Mouse (Mus musculus): ENCODE data around the gene Iqsec1. TPM values are rescaled to one million over a fixed set of nuclear protein-coding genes. Genes with fewer than 3 reads are reported as not detected.
"Not testable (repeated sequence)": the region's sequence is repeated elsewhere in the genome, so short reads cannot be mapped to it uniquely, and the experiment has no call there.

Iqsec1 gene
- polyA plus RNA-seq, 1 experiment from 2014 or later: 33.4 TPM

- 72% methylated on average over 2 of the region's 2 CpGs for WGBS
- H3K9me3 ChIP-seq (ENCODE audit: control insufficient read depth, low read length); H3K4me2 ChIP-seq (ENCODE audit: low read depth, low read length); ATAC-seq (ENCODE audit: low read depth); H3K4me3 ChIP-seq (ENCODE audit: low read depth, low read length); H3K9ac ChIP-seq (replicated peaks; ENCODE audit: low read depth, low read length); H3K36me3 ChIP-seq (ENCODE audit: control insufficient read depth, insufficient read depth, low read length); H3K27me3 ChIP-seq (ENCODE audit: control insufficient read depth, insufficient read depth, low read length); H3K4me1 ChIP-seq (ENCODE audit: control insufficient read depth, insufficient read depth, low read length); H3K27ac ChIP-seq (ENCODE audit: low read depth, low read length): not testable (repeated sequence)
Observed at GRCm38 (mm10) chr6:90656344-90656850, 332.1 kb downstream of the Iqsec1 start.

- Histone ChIP-seq H3K27me3 (ENCODE audit: control insufficient read depth, insufficient read depth, low read length) (no peaks in the 10 kb centered on the region), H3K4me3 (ENCODE audit: low read depth, low read length) (no peak overlapping the region), H3K4me1 (ENCODE audit: control insufficient read depth, insufficient read depth, low read length) (no peaks in the 10 kb centered on the region), H3K4me2 (ENCODE audit: low read depth, low read length) (no peak overlapping the region), H3K36me3 (ENCODE audit: control insufficient read depth, insufficient read depth, low read length) (no peaks in the 10 kb centered on the region), H3K27ac (ENCODE audit: low read depth, low read length) (no peak overlapping the region), H3K9me3 (ENCODE audit: control insufficient read depth, low read length) (no peaks in the 10 kb centered on the region), H3K9ac (replicated peaks; ENCODE audit: low read depth, low read length) (no peak overlapping the region)
- 64% methylated on average over 2 of the region's 2 CpGs for WGBS
- no peak for ATAC-seq (ENCODE audit: low read depth)
Observed at GRCm38 (mm10) chr6:90653736-90654135, 334.7 kb downstream of the Iqsec1 start.

GRCm38 (mm10) chr6:90650634-90651033 is 337.9 kb downstream of the Iqsec1 start:
- no peaks in the 10 kb centered on the region for H3K9me3 ChIP-seq (ENCODE audit: control insufficient read depth, low read length)
- H3K9ac ChIP-seq (replicated peaks; ENCODE audit: low read depth, low read length): no peak overlapping the region
- 40% methylated on average over 1 of the region's 1 CpGs for WGBS
- no peaks in the 10 kb centered on the region for H3K4me1 ChIP-seq (ENCODE audit: control insufficient read depth, insufficient read depth, low read length)
- H3K27me3 ChIP-seq (ENCODE audit: control insufficient read depth, insufficient read depth, low read length): no peaks in the 10 kb centered on the region
- no peak for ATAC-seq (ENCODE audit: low read depth)
- no peaks in the 10 kb centered on the region for H3K36me3 ChIP-seq (ENCODE audit: control insufficient read depth, insufficient read depth, low read length)
- H3K4me3 ChIP-seq (ENCODE audit: low read depth, low read length): no peak overlapping the region
- H3K4me2 ChIP-seq (ENCODE audit: low read depth, low read length): no peak overlapping the region
- no peak overlapping the region for H3K27ac ChIP-seq (ENCODE audit: low read depth, low read length)

GRCm38 (mm10) chr6:90649279-90649678 is 339.2 kb downstream of the Iqsec1 start:
- Histone ChIP-seq H3K4me3 (ENCODE audit: low read depth, low read length) (no peak overlapping the region), H3K9ac (replicated peaks; ENCODE audit: low read depth, low read length) (no peak overlapping the region), H3K27me3 (ENCODE audit: control insufficient read depth, insufficient read depth, low read length) (no peaks in the 10 kb centered on the region), H3K4me2 (ENCODE audit: low read depth, low read length) (no peak overlapping the region), H3K4me1 (ENCODE audit: control insufficient read depth, insufficient read depth, low read length) (no peaks in the 10 kb centered on the region), H3K36me3 (ENCODE audit: control insufficient read depth, insufficient read depth, low read length) (no peaks in the 10 kb centered on the region), H3K27ac (ENCODE audit: low read depth, low read length) (no peak overlapping the region), H3K9me3 (ENCODE audit: control insufficient read depth, low read length) (no peaks in the 10 kb centered on the region)
- 67% methylated on average over 4 of the region's 4 CpGs for WGBS
- no peak for ATAC-seq (ENCODE audit: low read depth)

- Histone ChIP-seq H3K27ac (ENCODE audit: low read depth, low read length) (no peak overlapping the region), H3K36me3 (ENCODE audit: control insufficient read depth, insufficient read depth, low read length) (no peaks in the 10 kb centered on the region), H3K4me1 (ENCODE audit: control insufficient read depth, insufficient read depth, low read length) (no peaks in the 10 kb centered on the region), H3K9me3 (ENCODE audit: control insufficient read depth, low read length) (no peaks in the 10 kb centered on the region), H3K27me3 (ENCODE audit: control insufficient read depth, insufficient read depth, low read length) (no peaks in the 10 kb centered on the region), H3K9ac (replicated peaks; ENCODE audit: low read depth, low read length) (no peak overlapping the region), H3K4me3 (ENCODE audit: low read depth, low read length) (no peak overlapping the region), H3K4me2 (ENCODE audit: low read depth, low read length) (no peak overlapping the region)
- ATAC-seq (ENCODE audit: low read depth): no peak
- 93% methylated on average over 6 of the region's 6 CpGs for WGBS
Observed at GRCm38 (mm10) chr6:90648391-90648790, 340.1 kb downstream of the Iqsec1 start.

GRCm38 (mm10) chr6:90644965-90645364 is 343.5 kb downstream of the Iqsec1 start:
- H3K4me3 ChIP-seq (ENCODE audit: low read depth, low read length): no peak overlapping the region
- H3K9ac ChIP-seq (replicated peaks; ENCODE audit: low read depth, low read length): no peak overlapping the region
- no peak for ATAC-seq (ENCODE audit: low read depth)
- 73% methylated on average over 4 of the region's 4 CpGs for WGBS
- H3K27me3 ChIP-seq (ENCODE audit: control insufficient read depth, insufficient read depth, low read length): no peaks in the 10 kb centered on the region
- H3K4me1 ChIP-seq (ENCODE audit: control insufficient read depth, insufficient read depth, low read length): no peaks in the 10 kb centered on the region
- no peaks in the 10 kb centered on the region for H3K9me3 ChIP-seq (ENCODE audit: control insufficient read depth, low read length)
- H3K36me3 ChIP-seq (ENCODE audit: control insufficient read depth, insufficient read depth, low read length): no peaks in the 10 kb centered on the region
- no peak overlapping the region for H3K4me2 ChIP-seq (ENCODE audit: low read depth, low read length)
- no peak overlapping the region for H3K27ac ChIP-seq (ENCODE audit: low read depth, low read length)

GRCm38 (mm10) chr6:90643057-90643456 is 345.4 kb downstream of the Iqsec1 start:
- ATAC-seq (ENCODE audit: low read depth): no peak
- H3K4me2 ChIP-seq (ENCODE audit: low read depth, low read length): no peak overlapping the region
- H3K4me1 ChIP-seq (ENCODE audit: control insufficient read depth, insufficient read depth, low read length): no peaks in the 10 kb centered on the region
- no peak overlapping the region for H3K4me3 ChIP-seq (ENCODE audit: low read depth, low read length)
- H3K36me3 ChIP-seq (ENCODE audit: control insufficient read depth, insufficient read depth, low read length): no peaks in the 10 kb centered on the region
- no peak overlapping the region for H3K27ac ChIP-seq (ENCODE audit: low read depth, low read length)
- H3K9ac ChIP-seq (replicated peaks; ENCODE audit: low read depth, low read length): no peak overlapping the region
- H3K9me3 ChIP-seq (ENCODE audit: control insufficient read depth, low read length): no peaks in the 10 kb centered on the region
- no peaks in the 10 kb centered on the region for H3K27me3 ChIP-seq (ENCODE audit: control insufficient read depth, insufficient read depth, low read length)
- WGBS: 93% methylated on average over 3 of the region's 3 CpGs

GRCm38 (mm10) chr6:90635611-90636010 is 352.9 kb downstream of the Iqsec1 start:
- Histone ChIP-seq H3K27me3 (ENCODE audit: control insufficient read depth, insufficient read depth, low read length) (no peaks in the 10 kb centered on the region), H3K9ac (replicated peaks; ENCODE audit: low read depth, low read length) (no peak overlapping the region), H3K4me3 (ENCODE audit: low read depth, low read length) (no peak overlapping the region), H3K4me2 (ENCODE audit: low read depth, low read length) (no peak overlapping the region), H3K9me3 (ENCODE audit: control insufficient read depth, low read length) (no peaks in the 10 kb centered on the region), H3K36me3 (ENCODE audit: control insufficient read depth, insufficient read depth, low read length) (no peaks in the 10 kb centered on the region), H3K4me1 (ENCODE audit: control insufficient read depth, insufficient read depth, low read length) (no peaks in the 10 kb centered on the region), H3K27ac (ENCODE audit: low read depth, low read length) (no peak overlapping the region)
- WGBS: 70% methylated on average over 3 of the region's 3 CpGs
- ATAC-seq (ENCODE audit: low read depth): no peak

- no peaks in the 10 kb centered on the region for H3K9me3 ChIP-seq (ENCODE audit: control insufficient read depth, low read length)
- H3K36me3 ChIP-seq (ENCODE audit: control insufficient read depth, insufficient read depth, low read length): no peaks in the 10 kb centered on the region
- no peak overlapping the region for H3K9ac ChIP-seq (replicated peaks; ENCODE audit: low read depth, low read length)
- no peak overlapping the region for H3K27ac ChIP-seq (ENCODE audit: low read depth, low read length)
- WGBS: 49% methylated on average over 4 of the region's 4 CpGs
- ATAC-seq (ENCODE audit: low read depth): no peak
- no peak overlapping the region for H3K4me2 ChIP-seq (ENCODE audit: low read depth, low read length)
- no peak overlapping the region for H3K4me3 ChIP-seq (ENCODE audit: low read depth, low read length)
- no peaks in the 10 kb centered on the region for H3K27me3 ChIP-seq (ENCODE audit: control insufficient read depth, insufficient read depth, low read length)
- H3K4me1 ChIP-seq (ENCODE audit: control insufficient read depth, insufficient read depth, low read length): no peaks in the 10 kb centered on the region
Observed at GRCm38 (mm10) chr6:90635081-90635480, 353.4 kb downstream of the Iqsec1 start.

GRCm38 (mm10) chr6:90632526-90632925 is 356.0 kb downstream of the Iqsec1 start:
- 74% methylated on average over 3 of the region's 3 CpGs for WGBS
- H3K27ac ChIP-seq (ENCODE audit: low read depth, low read length); ATAC-seq (ENCODE audit: low read depth); H3K4me3 ChIP-seq (ENCODE audit: low read depth, low read length); H3K27me3 ChIP-seq (ENCODE audit: control insufficient read depth, insufficient read depth, low read length); H3K4me2 ChIP-seq (ENCODE audit: low read depth, low read length); H3K36me3 ChIP-seq (ENCODE audit: control insufficient read depth, insufficient read depth, low read length); H3K9me3 ChIP-seq (ENCODE audit: control insufficient read depth, low read length); H3K4me1 ChIP-seq (ENCODE audit: control insufficient read depth, insufficient read depth, low read length); H3K9ac ChIP-seq (replicated peaks; ENCODE audit: low read depth, low read length): not testable (repeated sequence)
